Mouse (Mus musculus) forebrain, embryonic 15.5 days (tissue): ENCODE measurements around the gene Pvr. TPM values are rescaled to one million over a fixed set of nuclear protein-coding genes. Genes with fewer than 3 reads are reported as not detected.

Experiments
- ATAC-seq: fragments of 200-750 bp; cut with Nextera tagmentation; replicated peaks from 2 replicates; pipeline ENCODE4 v1.8.0; 2017; ENCODE audit warnings: mild to moderate bottlenecking, moderate TSS enrichment, moderate library complexity
- H3K27ac ChIP-seq: fragments of 300-500 bp; sonication (generic); replicated peaks from 2 replicates; pipeline ENCODE4 v1.5.1; 2015; ENCODE audit warnings: mild to moderate bottlenecking, inconsistent platforms
- H3K27me3 ChIP-seq: fragments of 300-500 bp; sonication (generic); 2 replicates; pipeline ENCODE4 v1.6.1; 2015; ENCODE audit warnings: inconsistent platforms
- H3K36me3 ChIP-seq: fragments of 300-500 bp; sonication (generic); 2 replicates; pipeline ENCODE4 v1.6.1; 2015; ENCODE audit warnings: mild to moderate bottlenecking, inconsistent platforms
- H3K4me1 ChIP-seq: fragments of 300-500 bp; sonication (generic); 2 replicates; pipeline ENCODE4 v1.6.1; 2015; ENCODE audit warnings: inconsistent platforms
- H3K4me2 ChIP-seq: fragments of 300-500 bp; sonication (generic); replicated peaks from 2 replicates; pipeline ENCODE4 v1.6.1; 2015; ENCODE audit warnings: mild to moderate bottlenecking, inconsistent platforms
- H3K4me3 ChIP-seq: fragments of 300-500 bp; sonication (generic); 2 replicates; pipeline ENCODE4 v1.5.1; 2015; ENCODE audit warnings: mild to moderate bottlenecking, inconsistent platforms
- H3K9ac ChIP-seq: fragments of 300-500 bp; sonication (generic); replicated peaks from 2 replicates; pipeline ENCODE4 v1.6.1; 2015; ENCODE audit warnings: mild to moderate bottlenecking, inconsistent platforms
- H3K9me3 ChIP-seq: fragments of 300-500 bp; sonication (generic); 2 replicates; pipeline ENCODE4 v1.6.1; 2016; ENCODE audit warnings: inconsistent platforms
- WGBS: fragments of 180-500 bp; shearing (Covaris S2); methylation state at CpG from one replicate; pipeline ENCODE4 v1.1.7; 2015; ENCODE audit warnings: mixed read lengths; 5-methylcytosine and 5-hydroxymethylcytosine counted together
- polyA plus RNA-seq: library from polyadenylated mRNA; unstranded; fragments of >200 nt; fragmentation: Nextera tagmentation; extraction: Ambion mirVana; gene quantifications from 2 replicates; pipeline ENCODE4 v1.2.1, GENCODE M21; 2015

Gene Pvr
- polyA plus RNA-seq, 1 experiment from 2014 or later = 7.3 TPM

GRCm38 (mm10) chr7:19859740-19860139, 61.2 kb downstream of the Pvr start:
- Histone ChIP-seq H3K4me2 (no peak overlapping the region), H3K27ac (no peak overlapping the region), H3K27me3 (no peaks in the 10 kb centered on the region), H3K4me3 (no peak overlapping the region), H3K9me3 (no peaks in the 10 kb centered on the region), H3K36me3 (no peaks in the 10 kb centered on the region), H3K4me1 (no peaks in the 10 kb centered on the region), H3K9ac (no peak overlapping the region)
- ATAC-seq = no peak
- WGBS = 73% methylated on average over 10 of the region's 10 CpGs

- no peak for ATAC-seq
- no peak overlapping the region for H3K4me3 ChIP-seq
- H3K4me1 ChIP-seq = peaks cover 8% of the 10 kb centered on the region; the same call in 1 of the 2 replicates
- no peaks in the 10 kb centered on the region for H3K9me3 ChIP-seq
- no peaks in the 10 kb centered on the region; the same call in 1 of the 2 replicates for H3K27me3 ChIP-seq
- no peak overlapping the region for H3K4me2 ChIP-seq
- no peak overlapping the region for H3K27ac ChIP-seq
- 93% methylated on average over 6 of the region's 6 CpGs for WGBS
- H3K36me3 ChIP-seq = no peaks in the 10 kb centered on the region
- no peak overlapping the region for H3K9ac ChIP-seq
Measured at GRCm38 (mm10) chr7:19856283-19856682, 64.7 kb downstream of the Pvr start.

GRCm38 (mm10) chr7:19855663-19856062, 65.3 kb downstream of the Pvr start:
- Histone ChIP-seq H3K9ac (no peak overlapping the region), H3K36me3 (no peaks in the 10 kb centered on the region), H3K4me3 (no peak overlapping the region), H3K9me3 (no peaks in the 10 kb centered on the region), H3K4me2 (no peak overlapping the region), H3K27ac (no peak overlapping the region), H3K4me1 (peaks cover 8% of the 10 kb centered on the region; the same call in 1 of the 2 replicates), H3K27me3 (no peaks in the 10 kb centered on the region; the same call in 1 of the 2 replicates)
- WGBS = 84% methylated on average over 5 of the region's 5 CpGs
- no peak for ATAC-seq

Other genes with a start within 250 kb of the Pvr start
- gene Apoc2, start 243.2 kb downstream of the Pvr start, polyA plus RNA-seq = not detected in 2 replicates
- not detected in 2 replicates for gene Gm44805, start 239.7 kb downstream of the Pvr start, polyA plus RNA-seq
- not detected in 2 replicates for gene Apoc4, start 239.7 kb downstream of the Pvr start, polyA plus RNA-seq
- 1.2 TPM in 2 replicates for gene Apoc1, start 228.5 kb downstream of the Pvr start, polyA plus RNA-seq
- 236 and 265 TPM in 2 replicates for gene Apoe, start 222.0 kb downstream of the Pvr start, polyA plus RNA-seq
- 137 and 147 TPM in 2 replicates for gene Tomm40, start 205.7 kb downstream of the Pvr start, polyA plus RNA-seq
- gene Nectin2, start 170.7 kb downstream of the Pvr start, polyA plus RNA-seq = 42.6 and 45.3 TPM in 2 replicates
- 6.8 TPM in 2 replicates for gene Bcam, start 150.1 kb downstream of the Pvr start, polyA plus RNA-seq
- not detected in 2 replicates for gene Cblc, start 124.4 kb downstream of the Pvr start, polyA plus RNA-seq
- gene Bcl3, start 98.4 kb downstream of the Pvr start, polyA plus RNA-seq = 1.0 and 1.3 TPM in 2 replicates
- gene Gm19345, start 69.2 kb downstream of the Pvr start, polyA plus RNA-seq = 7.6 and 8.4 TPM in 2 replicates
- 0.43 and 0.50 TPM in 2 replicates for gene Ceacam16, start 59.9 kb downstream of the Pvr start, polyA plus RNA-seq
- not detected in 2 replicates for gene Ceacam19, start 33.2 kb downstream of the Pvr start, polyA plus RNA-seq
- not detected in 2 replicates for gene Igsf23, start 29.6 kb upstream of the Pvr start, polyA plus RNA-seq
- not detected in 2 replicates for gene Ceacam20, start 44.3 kb upstream of the Pvr start, polyA plus RNA-seq
- not detected in 2 replicates for gene Nlrp9b, start 70.3 kb upstream of the Pvr start, polyA plus RNA-seq
- not detected in 2 replicates for gene Vmn1r91, start 178.5 kb upstream of the Pvr start, polyA plus RNA-seq
- gene Gm16442, start 201.4 kb upstream of the Pvr start, polyA plus RNA-seq = not detected in 2 replicates
- not detected in 2 replicates for gene Vmn1r93, start 217.9 kb upstream of the Pvr start, polyA plus RNA-seq
- gene Vmn1r94, start 247.2 kb upstream of the Pvr start, polyA plus RNA-seq = not detected in 2 replicates